Mouse (Mus musculus) ovary, adult 18-20 months (tissue): ENCODE measurements around the gene Gbx2.

ENCODE experiments used
- DNase-seq: peaks from one replicate; pipeline ENCODE4 v3.0.0; 2022; ENCODE audit warnings: low spot score, mixed read lengths

Gbx2 gene

GRCm38 (mm10) chr1:89912392-89912791 lies 18.6 kb downstream of the Gbx2 start:
- DNase-seq: no peak

DNA sequence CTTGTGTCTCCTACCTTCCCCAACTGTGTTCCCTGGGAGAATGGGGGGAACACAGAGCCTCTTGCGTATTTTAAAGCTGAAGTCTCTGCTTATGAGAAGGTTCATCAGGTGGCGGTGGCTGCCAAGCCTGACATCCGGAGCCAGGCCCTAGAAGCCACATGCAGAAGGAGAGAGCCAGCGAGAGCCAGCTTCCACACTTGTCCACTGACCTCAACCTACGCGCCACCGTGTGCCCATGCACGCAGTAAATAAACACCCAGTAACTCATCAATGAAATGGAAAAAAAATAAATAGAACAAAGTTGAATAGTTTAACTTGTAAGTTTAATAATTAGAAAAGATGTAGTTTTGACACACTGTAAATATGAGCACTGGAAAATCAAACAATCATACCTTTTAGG lies 21.2 kb downstream of the Gbx2 start:
- no peak for DNase-seq

DNA sequence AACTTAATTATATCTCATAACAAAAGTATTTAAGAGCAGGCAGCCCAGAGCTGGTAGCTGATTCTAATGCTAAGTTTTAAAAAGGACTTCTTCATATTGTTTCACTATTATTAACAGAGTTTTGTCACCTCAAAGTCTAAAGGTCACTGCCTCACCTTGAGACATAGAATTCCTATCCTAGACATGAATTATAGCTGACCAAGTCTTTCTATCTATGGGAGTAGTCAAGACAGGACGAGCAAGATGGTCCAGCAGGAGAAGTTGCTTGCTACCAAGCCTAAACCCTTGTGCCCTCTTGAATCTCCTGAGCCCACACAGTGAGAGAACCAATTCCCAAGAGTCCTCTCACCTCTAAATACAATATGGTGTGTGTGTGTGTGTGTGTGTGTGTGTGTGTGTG lies 28.3 kb downstream of the Gbx2 start:
- DNase-seq: no peak

DNA sequence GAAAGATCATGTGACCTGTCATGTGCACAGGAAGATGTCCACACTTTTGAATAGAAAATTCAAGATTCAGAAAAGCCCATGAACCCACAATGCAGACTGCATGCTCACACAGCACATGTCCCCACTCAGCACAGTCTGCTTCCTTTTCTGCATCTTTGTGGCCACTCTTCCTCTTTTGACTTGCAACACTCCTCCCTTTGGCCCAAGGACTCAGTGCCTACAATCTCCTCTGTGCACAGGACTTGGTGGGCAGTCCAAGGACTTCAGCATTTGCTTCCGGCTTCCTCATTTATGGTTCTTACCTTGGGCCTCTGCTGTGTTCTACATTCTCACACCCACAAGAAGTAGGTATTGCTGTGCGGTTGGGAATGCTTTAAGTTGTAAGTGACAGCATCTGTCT lies 28.7 kb downstream of the Gbx2 start:
- DNase-seq: no peak

- no peak for DNase-seq
These were observed 29.6 kb downstream of the Gbx2 start for GRCm38 (mm10) chr1:89901381-89901780.

DNA sequence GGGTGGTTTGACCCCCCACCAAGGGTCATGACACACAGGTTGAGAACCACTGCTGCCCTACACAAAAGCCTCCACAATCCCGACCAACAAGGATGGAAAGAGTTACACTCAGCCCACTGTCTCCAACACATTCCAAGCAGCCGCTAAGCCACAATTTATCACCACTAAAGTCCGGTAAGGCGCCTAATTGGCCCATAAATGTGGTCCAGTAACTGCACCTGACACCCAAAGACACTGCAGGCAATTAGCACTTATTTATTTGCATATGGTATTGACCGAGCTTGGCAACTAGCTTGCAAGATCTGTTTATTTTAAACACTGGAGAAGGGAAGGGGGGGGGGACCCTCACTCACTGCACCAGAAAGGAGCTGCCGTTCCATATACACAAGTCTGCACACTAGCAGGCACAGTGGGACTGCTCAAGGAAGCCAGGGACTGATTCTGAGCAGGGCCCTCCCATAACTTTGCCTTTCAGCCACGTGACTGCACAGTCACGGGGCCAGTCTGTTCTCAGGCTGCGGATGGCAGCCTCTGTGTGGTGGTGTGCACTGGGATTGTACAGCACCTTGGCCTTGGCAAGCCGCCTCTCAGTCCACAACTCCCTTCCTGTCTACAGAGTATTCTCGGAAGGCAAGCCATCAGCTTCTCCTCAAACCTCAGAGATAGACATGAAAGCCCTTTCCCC lies 31.1 kb downstream of the Gbx2 start:
- no peak for DNase-seq

DNA sequence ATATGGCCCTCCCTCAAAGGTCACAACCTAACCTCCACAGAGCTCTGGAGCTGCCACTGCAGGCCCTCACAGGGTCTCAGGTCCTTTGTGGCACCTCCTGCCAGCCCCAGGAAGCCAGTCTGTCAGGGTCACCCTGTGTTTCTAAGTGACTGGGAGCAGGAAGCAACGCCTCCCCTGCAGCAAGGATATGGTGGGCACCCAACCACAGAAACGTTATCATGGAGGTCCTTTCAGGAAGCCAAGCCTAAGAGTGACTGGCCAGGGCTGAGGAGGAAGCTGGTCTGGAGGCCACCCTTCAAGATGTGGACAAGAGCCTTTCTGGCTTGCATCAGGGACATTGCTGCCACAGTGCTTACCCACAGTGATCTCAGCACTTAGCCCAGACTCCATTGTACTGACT lies 31.9 kb downstream of the Gbx2 start:
- no peak for DNase-seq

DNA sequence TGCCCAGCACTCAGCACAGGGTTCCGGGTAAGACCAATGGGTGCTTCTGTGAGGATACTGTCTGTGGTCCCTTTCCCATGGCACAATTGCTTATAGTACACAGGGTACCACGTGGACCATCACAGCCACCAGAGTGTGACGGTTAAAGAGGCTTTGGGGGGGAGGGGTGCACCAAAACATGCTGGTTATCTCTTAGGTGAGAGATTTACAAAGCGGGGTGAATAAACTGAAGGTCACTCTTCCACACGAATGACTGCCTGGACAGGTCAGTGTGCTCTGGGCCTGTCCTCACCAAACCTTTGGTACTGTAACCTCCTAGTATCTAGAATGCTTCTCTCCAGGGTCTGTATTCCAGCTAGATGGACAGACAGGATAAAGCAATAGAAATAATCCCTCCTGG lies 35.2 kb downstream of the Gbx2 start:
- DNase-seq: no peak

- DNase-seq: no peak
These were observed 38.7 kb downstream of the Gbx2 start for GRCm38 (mm10) chr1:89892281-89892680.

DNA sequence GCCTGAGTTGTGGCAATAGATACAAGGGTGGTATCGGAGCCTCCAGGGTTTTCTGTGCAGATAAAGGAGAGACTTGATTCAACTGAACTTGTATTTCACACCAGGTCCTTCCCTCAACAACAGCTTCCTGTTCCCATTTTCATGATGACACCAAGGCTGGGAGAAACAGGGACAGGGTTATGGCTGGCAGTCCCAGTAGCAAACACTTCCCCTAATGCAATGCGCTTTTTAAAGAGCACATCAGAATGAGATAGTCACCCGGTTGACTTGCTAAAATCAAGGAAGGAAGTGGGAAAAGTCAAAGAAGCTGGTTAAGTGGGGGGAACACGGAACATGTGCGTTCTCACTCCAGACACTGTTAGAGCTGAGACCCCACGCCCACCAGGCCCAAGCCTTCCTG lies 39.6 kb downstream of the Gbx2 start:
- DNase-seq: no peak

DNA sequence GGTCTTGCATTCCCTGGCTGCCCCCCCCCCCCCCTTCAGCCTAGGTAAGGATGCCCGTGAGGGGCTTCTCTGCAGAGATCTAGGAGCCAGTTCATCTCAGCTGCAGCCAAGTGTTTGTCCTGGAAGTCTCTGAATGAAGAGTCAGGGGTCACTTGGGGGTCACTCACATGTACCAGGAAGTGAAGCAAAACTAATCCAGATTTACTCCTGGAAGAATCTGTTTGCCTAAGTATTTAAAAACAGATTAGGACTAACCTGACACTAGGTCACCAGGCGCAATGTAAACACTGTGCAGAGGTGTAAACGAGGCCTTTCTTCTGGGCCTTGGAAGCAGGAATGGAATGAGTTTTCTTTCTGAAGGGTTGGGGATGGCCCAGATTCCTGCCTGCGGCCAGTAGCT lies 45.3 kb downstream of the Gbx2 start:
- DNase-seq: no peak

- DNase-seq: no peak
These were observed 46.6 kb downstream of the Gbx2 start for GRCm38 (mm10) chr1:89884335-89884734.

GRCm38 (mm10) chr1:89880834-89881233 lies 50.1 kb downstream of the Gbx2 start:
- no peak for DNase-seq

DNA sequence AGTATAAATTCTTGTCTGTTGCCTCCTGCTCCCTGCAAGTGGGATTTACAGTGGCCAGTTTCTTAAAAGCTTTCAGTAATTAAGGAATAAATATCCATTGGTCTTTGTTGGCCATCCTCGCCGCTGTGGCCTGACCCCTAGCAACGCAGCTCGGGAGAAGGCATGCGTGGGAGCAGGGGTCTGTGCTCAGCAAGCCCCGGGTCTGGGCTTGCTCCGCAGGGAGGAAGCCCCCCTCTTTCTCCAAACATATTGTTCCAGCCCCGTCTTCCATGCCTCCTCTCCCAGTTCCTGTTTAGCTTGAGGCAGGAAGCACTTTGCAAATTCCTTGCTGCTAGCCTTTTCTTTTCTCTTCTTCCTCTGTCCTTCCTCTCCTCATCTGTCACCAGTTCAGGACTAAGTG lies 50.8 kb downstream of the Gbx2 start:
- no peak for DNase-seq

DNA sequence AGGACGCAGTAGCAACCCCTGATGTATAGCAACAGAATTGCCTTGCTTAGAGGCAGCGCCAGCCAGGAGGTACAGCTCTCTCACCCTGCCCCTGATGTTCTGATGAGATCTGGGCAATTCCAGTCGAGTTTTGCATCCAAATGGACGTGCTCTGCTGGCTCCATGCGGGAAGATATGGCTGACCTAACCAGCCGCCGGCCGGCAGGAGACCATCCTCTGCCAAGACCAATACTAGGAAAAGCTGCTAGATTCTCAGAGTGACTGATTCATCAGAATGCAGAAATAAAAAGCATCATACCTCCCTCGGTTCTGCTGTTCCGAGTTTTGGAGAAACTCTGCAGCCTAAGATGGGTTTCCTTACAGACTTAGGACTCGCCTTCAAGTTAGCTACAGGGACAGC lies 52.5 kb downstream of the Gbx2 start:
- DNase-seq: no peak
